Mouse (Mus musculus) megakaryocyte, embryonic 14.5 days (primary cell): Measurements from ENCODE around the gene Pcif1. TPM values are rescaled to one million over a fixed set of nuclear protein-coding genes. Genes with fewer than 3 reads are reported as not detected.

ENCODE experiments used
- H3K27me3 ChIP-seq: replicated peaks from 2 replicates; pipeline ENCODE3; 2012; ENCODE audit warnings: inconsistent platforms
- H3K36me3 ChIP-seq: replicated peaks from 2 replicates; pipeline ENCODE3; 2012; ENCODE audit warnings: low read length, inconsistent platforms, mixed read lengths
- H3K4me1 ChIP-seq: 2 replicates; pipeline ENCODE4 v1.6.1; 2012; ENCODE audit warnings: inconsistent platforms
- H3K4me3 ChIP-seq: replicated peaks from 2 replicates; pipeline ENCODE3; 2012; ENCODE audit warnings: moderate library complexity, mild to moderate bottlenecking, inconsistent platforms
- H3K9me3 ChIP-seq: 2 replicates; pipeline ENCODE4 v1.6.1; 2012; ENCODE audit warnings: inconsistent platforms
- FLI1 ChIP-seq: IDR thresholded peaks from 2 replicates; pipeline ENCODE4 v1.6.1; 2012; ENCODE audit warnings: low read length, inconsistent platforms, mixed read lengths
- GATA1 ChIP-seq: IDR thresholded peaks from 3 replicates; pipeline ENCODE4 v1.6.1; 2012; ENCODE audit warnings: mixed read lengths, low read length, inconsistent platforms, borderline replicate concordance
- polyA plus RNA-seq: library from polyadenylated mRNA; stranded (reverse); fragments of >175 nt; gene quantifications from 2 replicates; pipeline ENCODE4 v1.2.3, GENCODE M21; 2012; ENCODE audit warnings: low replicate concordance; ENCODE audit not compliant: insufficient read depth

Pcif1 gene
- polyA plus RNA-seq, 1 experiment: 120 TPM

GRCm38 (mm10) chr2:164892696-164893216 is 13.7 kb downstream of the Pcif1 start:
- Histone ChIP-seq H3K27me3 (no peaks in the 10 kb centered on the region), H3K9me3 (no peaks in the 10 kb centered on the region), H3K36me3 (peaks cover 100% of the 10 kb centered on the region), H3K4me3 (no peak overlapping the region), H3K4me1 (peaks cover 52% of the 10 kb centered on the region)
- TF ChIP-seq FLI1 (no peak), GATA1 (no peak)

GRCm38 (mm10) chr2:164894048-164894447 is 14.9 kb downstream of the Pcif1 start:
- no peaks in the 10 kb centered on the region for H3K27me3 ChIP-seq
- H3K4me3 ChIP-seq: no peak overlapping the region
- TF ChIP-seq GATA1: no peak
- no peak for TF ChIP-seq FLI1
- H3K9me3 ChIP-seq: no peaks in the 10 kb centered on the region
- peaks cover 51% of the 10 kb centered on the region for H3K4me1 ChIP-seq
- peaks cover 100% of the 10 kb centered on the region for H3K36me3 ChIP-seq

- peaks cover 51% of the 10 kb centered on the region for H3K4me1 ChIP-seq
- no peaks in the 10 kb centered on the region for H3K27me3 ChIP-seq
- H3K4me3 ChIP-seq: peak overlapping the region; percentile 24
- no peaks in the 10 kb centered on the region for H3K9me3 ChIP-seq
- TF ChIP-seq FLI1 (no peak), GATA1 (no peak)
- peaks cover 100% of the 10 kb centered on the region for H3K36me3 ChIP-seq
These were observed 15.5 kb downstream of the Pcif1 start for GRCm38 (mm10) chr2:164894644-164895043.

- no peaks in the 10 kb centered on the region for H3K9me3 ChIP-seq
- peaks cover 100% of the 10 kb centered on the region for H3K36me3 ChIP-seq
- TF ChIP-seq GATA1: no peak
- no peak for TF ChIP-seq FLI1
- H3K4me1 ChIP-seq: peaks cover 46% of the 10 kb centered on the region
- no peaks in the 10 kb centered on the region for H3K27me3 ChIP-seq
- H3K4me3 ChIP-seq: no peak overlapping the region
These were observed 16.8 kb downstream of the Pcif1 start for GRCm38 (mm10) chr2:164895885-164896284.

- Histone ChIP-seq H3K4me3 (no peak overlapping the region), H3K27me3 (no peaks in the 10 kb centered on the region), H3K36me3 (peaks cover 100% of the 10 kb centered on the region), H3K4me1 (peaks cover 41% of the 10 kb centered on the region), H3K9me3 (no peaks in the 10 kb centered on the region)
- no peak for TF ChIP-seq GATA1
- TF ChIP-seq FLI1: no peak
These were observed 18.9 kb downstream of the Pcif1 start for GRCm38 (mm10) chr2:164898008-164898407.

- Histone ChIP-seq H3K4me1 (peaks cover 31% of the 10 kb centered on the region), H3K9me3 (no peaks in the 10 kb centered on the region), H3K4me3 (no peak overlapping the region), H3K27me3 (no peaks in the 10 kb centered on the region), H3K36me3 (peaks cover 100% of the 10 kb centered on the region)
- TF ChIP-seq GATA1 (no peak), FLI1 (no peak)
These were observed 19.9 kb downstream of the Pcif1 start for GRCm38 (mm10) chr2:164899034-164899433.

- Histone ChIP-seq H3K4me1 (peaks cover 24% of the 10 kb centered on the region), H3K27me3 (no peaks in the 10 kb centered on the region), H3K9me3 (no peaks in the 10 kb centered on the region), H3K36me3 (peaks cover 100% of the 10 kb centered on the region), H3K4me3 (no peak overlapping the region)
- TF ChIP-seq FLI1 (no peak), GATA1 (no peak)
These were observed 20.8 kb downstream of the Pcif1 start for GRCm38 (mm10) chr2:164899723-164900459.

- TF ChIP-seq GATA1 (no peak), FLI1 (no peak)
These were observed 22.3 kb downstream of the Pcif1 start for GRCm38 (mm10) chr2:164901380-164901779.

GRCm38 (mm10) chr2:164903496-164903895 is 24.4 kb downstream of the Pcif1 start:
- Histone ChIP-seq H3K9me3 (peaks cover 13% of the 10 kb centered on the region), H3K27me3 (no peaks in the 10 kb centered on the region), H3K36me3 (peaks cover 100% of the 10 kb centered on the region), H3K4me1 (peaks cover 26% of the 10 kb centered on the region; the same call in 1 of the 2 replicates), H3K4me3 (no peak overlapping the region)
- TF ChIP-seq GATA1 (no peak), FLI1 (no peak)

More at GRCm38 (mm10) chr2:164901380-164901779, 22.3 kb downstream of the Pcif1 start:
- peaks cover 4% of the 10 kb centered on the region for H3K9me3 ChIP-seq
- H3K4me3 ChIP-seq: peak overlapping the region; percentile 30
- H3K27me3 ChIP-seq: no peaks in the 10 kb centered on the region
- peaks cover 18% of the 10 kb centered on the region; the same call in 1 of the 2 replicates for H3K4me1 ChIP-seq
- H3K36me3 ChIP-seq: peaks cover 100% of the 10 kb centered on the region

GRCm38 (mm10) chr2:164906071-164906470 is 27.0 kb downstream of the Pcif1 start:
- H3K4me1 ChIP-seq: peaks cover 37% of the 10 kb centered on the region
- peaks cover 86% of the 10 kb centered on the region for H3K36me3 ChIP-seq
- TF ChIP-seq GATA1 (no peak), FLI1 (no peak)

More at GRCm38 (mm10) chr2:164906071-164906470, 27.0 kb downstream of the Pcif1 start:
- Histone ChIP-seq H3K27me3 (no peaks in the 10 kb centered on the region), H3K9me3 (peaks cover 13% of the 10 kb centered on the region), H3K4me3 (no peak overlapping the region)
